Mouse (Mus musculus) kidney, postnatal 0 days (tissue): ENCODE data around the gene Cdk11b. TPM values are rescaled to one million over a fixed set of nuclear protein-coding genes. Genes with fewer than 3 reads are reported as not detected.
A peak's percentile ranks its signal among the peaks of the same experiment; 100 is the strongest.
"Not testable (repeated sequence)": the region's sequence is repeated elsewhere in the genome, so short reads cannot be mapped to it uniquely, and the experiment has no call there.

Experiments
- ATAC-seq: fragments of 200-750 bp; cut with Nextera tagmentation; replicated peaks from 2 replicates; pipeline ENCODE4 v1.8.0; 2017; ENCODE audit warnings: low read depth, moderate number of reproducible peaks, moderate TSS enrichment, moderate library complexity; ENCODE audit not compliant: low FRiP score
- DNase-seq: peaks from one replicate; pipeline ENCODE4 v3.0.0-alpha.2; 2016; ENCODE audit warnings: low spot score
- H3K27ac ChIP-seq: fragments of 300-500 bp; sonication (generic); 2 replicates; pipeline ENCODE4 v1.5.1; 2014; ENCODE audit warnings: mild to moderate bottlenecking
- H3K27me3 ChIP-seq: fragments of 300-500 bp; sonication (generic); 2 replicates; pipeline ENCODE4 v1.6.1; 2014; ENCODE audit warnings: low read length, mixed read lengths; ENCODE audit not compliant: insufficient read depth
- H3K36me3 ChIP-seq: fragments of 300-500 bp; sonication (generic); 2 replicates; pipeline ENCODE4 v1.6.1; 2014; ENCODE audit warnings: low read length, mixed read lengths; ENCODE audit not compliant: insufficient read depth
- H3K4me1 ChIP-seq: fragments of 300-500 bp; sonication (generic); replicated peaks from 2 replicates; pipeline ENCODE4 v1.6.1; 2014; ENCODE audit warnings: antibody characterized with exemption, low read length, mixed read lengths; ENCODE audit not compliant: insufficient read depth
- H3K4me2 ChIP-seq: fragments of 300-500 bp; sonication (generic); 2 replicates; pipeline ENCODE4 v1.6.1; 2014; ENCODE audit warnings: mild to moderate bottlenecking, low read length, moderate library complexity, mixed read lengths
- H3K4me3 ChIP-seq: fragments of 300-500 bp; sonication (generic); replicated peaks from 2 replicates; pipeline ENCODE4 v1.5.1; 2014; ENCODE audit warnings: low read depth, low read length
- H3K9ac ChIP-seq: fragments of 300-500 bp; sonication (generic); 2 replicates; pipeline ENCODE4 v1.6.1; 2014; ENCODE audit warnings: low read depth, low read length
- H3K9me3 ChIP-seq: fragments of 300-500 bp; sonication (generic); replicated peaks from 2 replicates; pipeline ENCODE4 v1.6.1; 2016; ENCODE audit warnings: low read length, inconsistent platforms, mixed read lengths
- CTCF ChIP-seq: IDR thresholded peaks from 2 replicates; pipeline ENCODE4 v1.5.1; 2016; ENCODE audit warnings: antibody characterized with exemption, low read depth, mild to moderate bottlenecking, moderate library complexity
- WGBS: fragments of 180-500 bp; shearing (Covaris S2); extraction: QIAGEN DNeasy Blood & Tissue Kit; methylation state at CpG from one replicate; pipeline ENCODE4 v1.1.7; 2014; 5-methylcytosine and 5-hydroxymethylcytosine counted together
- polyA plus RNA-seq: library from polyadenylated mRNA; unstranded; fragments of >200 nt; fragmentation: Nextera tagmentation; extraction: Ambion mirVana; gene quantifications from 2 replicates; pipeline ENCODE4 v1.2.1, GENCODE M21; 2015

The Cdk11b gene
- polyA plus RNA-seq, 1 experiment from 2014 or later, result 60.0 TPM

DNA sequence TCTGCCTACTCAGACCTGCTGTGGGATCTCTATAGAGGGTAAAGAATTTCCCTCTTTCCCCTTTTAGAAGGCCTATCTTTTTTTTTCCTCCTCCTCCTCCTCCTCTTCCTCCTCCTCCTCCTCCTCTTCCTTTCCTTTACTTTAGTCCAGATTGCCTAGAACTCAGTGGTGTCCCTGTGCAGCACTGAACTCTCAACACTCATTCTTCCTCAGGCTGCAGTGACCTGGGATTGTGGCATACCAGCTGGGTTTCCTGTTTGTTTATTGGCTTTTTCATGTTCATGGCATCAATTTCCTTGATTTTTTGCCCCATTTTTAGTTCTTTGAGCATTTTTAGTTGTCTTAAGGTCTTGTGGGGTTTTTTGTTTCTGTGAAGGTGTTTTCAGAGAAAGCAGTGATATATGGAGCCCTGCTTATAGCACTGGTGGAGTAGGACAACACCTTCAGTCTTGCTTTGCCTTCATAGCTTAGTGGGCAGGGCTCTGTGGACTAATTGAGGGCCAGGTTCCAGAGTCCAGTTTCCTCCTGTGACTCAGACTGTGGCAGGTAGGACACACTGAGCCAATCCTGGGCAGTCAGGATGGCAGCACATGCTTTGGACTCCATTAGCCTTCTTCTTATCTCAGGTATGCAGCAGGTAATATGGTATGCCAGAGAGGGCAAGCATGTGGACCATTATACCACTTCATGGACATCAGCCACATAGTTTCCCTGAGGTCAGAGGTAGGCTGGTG, 11.3 kb downstream of the Cdk11b start:
- no peak for DNase-seq
- Histone ChIP-seq H3K4me2 (no peak overlapping the region), H3K4me1 (no peaks in the 10 kb centered on the region), H3K27ac (no peak overlapping the region), H3K4me3 (no peak overlapping the region), H3K27me3 (no peaks in the 10 kb centered on the region), H3K9me3 (no peaks in the 10 kb centered on the region), H3K9ac (no peak overlapping the region), H3K36me3 (peaks cover 64% of the 10 kb centered on the region)
- no peak for TF ChIP-seq CTCF
- no peak for ATAC-seq

- WGBS, result 81% methylated on average over 1 of the region's 1 CpGs
- H3K4me3 ChIP-seq, result no peak overlapping the region
- H3K4me2 ChIP-seq, result no peak overlapping the region
- TF ChIP-seq CTCF, result no peak
- H3K27ac ChIP-seq, result no peak overlapping the region
- H3K36me3 ChIP-seq, result peaks cover 57% of the 10 kb centered on the region
- DNase-seq (peak; percentile 3), ATAC-seq (peak; percentile 48; the same call in 1 of the 2 replicates)
- no peaks in the 10 kb centered on the region for H3K27me3 ChIP-seq
- H3K4me1 ChIP-seq, result no peaks in the 10 kb centered on the region
- no peak overlapping the region for H3K9ac ChIP-seq
- H3K9me3 ChIP-seq, result no peaks in the 10 kb centered on the region
Observed at GRCm38 (mm10) chr4:155643531-155643930, 18.9 kb downstream of the Cdk11b start.

DNA sequence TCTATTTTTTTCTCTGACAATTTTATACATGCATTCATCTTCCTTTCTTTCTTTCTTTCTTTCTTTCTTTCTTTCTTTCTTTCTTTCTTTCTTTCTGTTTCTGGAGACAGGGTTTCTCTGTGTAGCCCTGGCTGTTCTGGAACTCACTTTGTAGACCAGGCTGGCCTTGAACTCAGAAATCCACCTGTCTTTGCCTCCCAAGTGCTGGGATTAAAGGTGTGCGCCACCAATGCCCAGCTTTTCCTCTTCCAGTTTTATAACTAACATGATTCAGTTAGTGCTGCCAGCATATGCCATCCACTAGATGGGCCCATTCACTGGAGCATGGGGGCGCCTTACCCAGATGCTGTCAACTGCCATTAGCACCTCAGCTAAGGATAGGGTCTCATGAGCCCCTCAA, 20.7 kb downstream of the Cdk11b start, which contains the start of gene Gm10563:
Gene Gm10563 (minus strand): TSS at position 101 of the 400 bp plus-strand sequence.
- H3K9ac ChIP-seq, H3K27ac ChIP-seq, H3K9me3 ChIP-seq, H3K4me1 ChIP-seq, ATAC-seq, H3K4me3 ChIP-seq, H3K27me3 ChIP-seq, H3K4me2 ChIP-seq, DNase-seq: not testable (repeated sequence)
- H3K36me3 ChIP-seq, result peaks cover 63% of the 10 kb centered on the region
- whole genome bisulfite sequencing, result 93% methylated on average over 2 of the region's 2 CpGs

DNA sequence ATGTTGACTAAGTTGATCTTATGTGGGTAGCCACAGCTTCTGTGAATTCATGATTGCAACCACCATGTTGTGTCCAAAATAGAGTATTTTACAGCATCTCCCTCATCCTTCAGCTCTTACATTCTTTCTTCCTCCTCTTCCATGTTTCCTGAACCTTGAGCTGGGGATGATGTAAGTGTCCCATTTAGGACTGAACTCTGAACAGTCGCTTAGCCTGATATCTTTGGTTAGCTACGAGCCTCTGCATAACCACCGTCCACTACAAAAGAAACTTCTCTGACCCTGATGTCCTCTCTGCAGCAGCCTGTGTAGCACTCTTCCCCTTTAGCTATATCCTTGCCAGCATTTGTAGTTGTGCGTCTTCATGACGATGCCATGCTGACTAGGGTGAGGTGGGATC, 21.1 kb downstream of the Cdk11b start:
- DNase-seq (no peak), ATAC-seq (no peak)
- no peak overlapping the region for H3K9ac ChIP-seq
- H3K4me3 ChIP-seq, result no peak overlapping the region
- H3K36me3 ChIP-seq, result peaks cover 63% of the 10 kb centered on the region
- H3K4me1 ChIP-seq, result no peaks in the 10 kb centered on the region
- H3K4me2 ChIP-seq, result no peak overlapping the region
- TF ChIP-seq CTCF, result no peak
- 91% methylated on average over 5 of the region's 5 CpGs for WGBS
- no peaks in the 10 kb centered on the region for H3K9me3 ChIP-seq
- H3K27me3 ChIP-seq, result no peaks in the 10 kb centered on the region
- H3K27ac ChIP-seq, result no peak overlapping the region

DNA sequence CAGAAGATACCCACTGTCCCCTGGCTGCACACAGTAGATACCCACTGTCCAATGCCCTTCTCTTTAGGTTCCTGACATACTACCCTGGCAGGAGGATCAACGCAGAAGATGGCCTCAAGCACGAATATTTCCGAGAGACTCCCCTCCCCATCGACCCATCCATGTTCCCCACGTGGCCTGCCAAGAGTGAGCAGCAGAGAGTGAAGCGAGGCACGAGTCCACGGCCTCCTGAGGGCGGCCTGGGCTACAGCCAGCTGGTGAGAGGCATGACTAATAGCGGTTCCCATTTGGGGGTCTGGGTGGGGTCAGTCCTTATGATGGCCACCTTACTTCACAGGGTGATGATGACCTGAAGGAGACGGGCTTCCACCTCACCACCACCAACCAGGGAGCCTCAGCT, 24.7 kb downstream of the Cdk11b start:
- H3K4me2 ChIP-seq, result no peak overlapping the region
- H3K36me3 ChIP-seq, result peaks cover 44% of the 10 kb centered on the region
- WGBS, result 89% methylated on average over 11 of the region's 11 CpGs
- no peak for DNase-seq
- H3K9ac ChIP-seq, result no peak overlapping the region
- H3K27ac ChIP-seq, result no peak overlapping the region
- no peak for TF ChIP-seq CTCF
- no peaks in the 10 kb centered on the region; the same call in 1 of the 2 replicates for H3K27me3 ChIP-seq
- H3K4me1 ChIP-seq, result peaks cover 30% of the 10 kb centered on the region
- no peaks in the 10 kb centered on the region for H3K9me3 ChIP-seq
- no peak for ATAC-seq
- H3K4me3 ChIP-seq, result no peak overlapping the region

DNA sequence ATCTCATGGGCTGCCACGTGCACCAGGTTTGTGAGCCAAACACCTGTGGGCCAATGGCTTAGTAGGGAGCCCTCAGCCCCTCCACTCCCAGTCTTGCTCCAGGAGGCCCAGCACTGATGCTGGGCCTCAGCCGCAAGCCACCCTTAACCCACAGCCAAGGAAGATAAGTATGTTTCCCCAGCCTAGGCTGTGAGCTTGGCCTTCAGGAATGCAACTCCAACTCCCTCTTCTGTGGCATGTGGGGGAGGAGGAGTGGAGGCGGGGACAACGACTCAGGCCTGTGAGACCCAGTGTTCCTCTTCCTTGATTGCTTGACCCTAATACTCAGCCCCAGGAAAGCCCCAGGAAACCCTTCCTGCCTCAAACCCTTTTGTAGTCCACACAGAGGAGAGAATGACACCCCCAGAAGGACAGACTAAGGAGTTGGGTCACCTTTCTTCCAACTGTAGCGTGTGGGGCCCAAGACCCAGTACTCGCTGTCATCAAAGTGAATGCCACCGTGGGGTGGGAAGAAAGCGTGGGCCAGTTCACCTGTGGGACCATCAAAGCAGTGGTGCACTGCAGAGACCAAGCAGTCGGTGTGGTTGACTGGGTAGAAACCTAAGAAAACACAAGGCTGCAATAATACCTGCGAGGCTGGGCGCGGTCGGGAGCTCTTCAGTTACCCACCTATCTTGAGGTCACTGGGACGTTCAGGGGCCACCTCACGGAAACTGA, 27.1 kb downstream of the Cdk11b start:
- H3K4me2 ChIP-seq, result peak overlapping the region; percentile 86
- TF ChIP-seq CTCF, result no peak
- H3K4me1 ChIP-seq, result peaks cover 42% of the 10 kb centered on the region
- ATAC-seq, result peak; percentile 37
- peak; percentile 93 for DNase-seq
- no peaks in the 10 kb centered on the region for H3K9me3 ChIP-seq
- H3K4me3 ChIP-seq, result peak overlapping the region; percentile 44; the same call in 1 of the 2 replicates
- H3K27ac ChIP-seq, result peak overlapping the region; percentile 81
- peaks cover 35% of the 10 kb centered on the region for H3K36me3 ChIP-seq
- H3K9ac ChIP-seq, result no peak overlapping the region
- WGBS, result 42% methylated on average over 15 of the region's 15 CpGs
- no peaks in the 10 kb centered on the region; the same call in 1 of the 2 replicates for H3K27me3 ChIP-seq
